Mouse (Mus musculus) gastrocnemius, postnatal 10 days (tissue): ENCODE results near the gene Tfeb. TPM values are rescaled to one million over a fixed set of nuclear protein-coding genes. Genes with fewer than 3 reads are reported as not detected.

ENCODE experiments used
- DNase-seq: peaks from one replicate; pipeline ENCODE4 v3.0.0; 2021; ENCODE audit warnings: mixed read lengths
- total RNA-seq, 2 experiments: library from RNA; stranded (reverse); gene quantifications; 2 replicates each; pipeline ENCODE4 v1.2.3; 2021

Gene Tfeb
- total RNA-seq, 2 experiments from 2014 or later = 67.9 to 70.7 TPM

- DNase-seq = no peak
Measured at GRCm38 (mm10) chr17:47711883-47712282, 24.9 kb upstream of the Tfeb start.

DNA sequence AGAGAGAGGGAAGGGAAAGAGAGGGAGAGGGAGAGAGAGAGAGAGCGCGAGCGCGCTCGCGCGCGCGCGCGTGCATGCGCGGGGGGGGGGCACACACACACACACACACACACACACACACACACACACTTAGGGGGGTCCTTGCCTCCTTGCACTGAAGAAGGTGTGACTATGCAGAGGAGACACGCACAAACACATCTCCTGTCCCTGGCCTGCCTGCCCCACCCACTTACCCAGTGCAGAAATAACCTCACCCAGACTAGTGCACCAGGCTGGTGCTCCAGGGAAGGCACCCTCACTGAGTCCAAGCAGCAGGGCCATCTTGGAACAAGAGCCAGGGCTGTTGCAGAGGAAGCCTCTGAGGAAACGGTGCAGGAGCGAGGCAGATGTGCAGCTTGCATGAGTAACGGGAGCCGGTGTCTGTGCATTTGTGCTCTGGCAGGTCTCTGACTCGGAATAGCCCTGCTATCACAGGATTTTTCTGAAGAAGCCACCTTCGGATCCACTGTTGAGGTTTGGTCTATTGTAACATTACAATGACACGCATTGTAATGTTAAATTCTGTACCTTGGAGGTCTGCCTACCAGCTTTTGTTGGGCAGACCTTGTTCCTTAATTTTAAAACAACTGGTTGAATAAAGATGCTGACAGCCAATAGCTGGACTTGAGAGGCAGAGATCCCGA is 23.8 kb upstream of the Tfeb start:
- no peak for DNase-seq

GRCm38 (mm10) chr17:47715037-47715436 is 21.8 kb upstream of the Tfeb start:
- DNase-seq = no peak

DNA sequence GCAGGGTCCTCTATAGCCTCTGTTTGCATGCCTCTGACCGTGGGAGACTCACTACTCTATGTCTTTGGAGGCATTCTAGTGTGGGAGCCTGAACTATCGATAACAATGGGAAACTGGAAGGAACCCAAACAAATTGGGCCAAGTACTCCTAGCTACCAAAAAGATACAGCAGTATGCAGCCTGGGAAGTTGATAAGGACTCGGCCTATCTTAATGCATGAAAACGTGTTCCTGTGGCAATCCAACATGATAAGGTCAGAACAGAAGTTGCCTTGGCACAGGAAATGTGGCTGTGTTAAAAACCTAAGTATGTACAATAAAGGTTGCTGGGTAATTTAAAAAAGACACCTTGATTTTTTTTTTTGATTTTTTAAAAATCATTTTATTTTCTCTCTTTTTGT is 15.6 kb upstream of the Tfeb start:
- no peak for DNase-seq

- DNase-seq = no peak
Measured at GRCm38 (mm10) chr17:47726566-47726965, 10.3 kb upstream of the Tfeb start, which contains the start of gene Pgc. Gene Pgc (plus strand): TSS chr17:47726842.

DNA sequence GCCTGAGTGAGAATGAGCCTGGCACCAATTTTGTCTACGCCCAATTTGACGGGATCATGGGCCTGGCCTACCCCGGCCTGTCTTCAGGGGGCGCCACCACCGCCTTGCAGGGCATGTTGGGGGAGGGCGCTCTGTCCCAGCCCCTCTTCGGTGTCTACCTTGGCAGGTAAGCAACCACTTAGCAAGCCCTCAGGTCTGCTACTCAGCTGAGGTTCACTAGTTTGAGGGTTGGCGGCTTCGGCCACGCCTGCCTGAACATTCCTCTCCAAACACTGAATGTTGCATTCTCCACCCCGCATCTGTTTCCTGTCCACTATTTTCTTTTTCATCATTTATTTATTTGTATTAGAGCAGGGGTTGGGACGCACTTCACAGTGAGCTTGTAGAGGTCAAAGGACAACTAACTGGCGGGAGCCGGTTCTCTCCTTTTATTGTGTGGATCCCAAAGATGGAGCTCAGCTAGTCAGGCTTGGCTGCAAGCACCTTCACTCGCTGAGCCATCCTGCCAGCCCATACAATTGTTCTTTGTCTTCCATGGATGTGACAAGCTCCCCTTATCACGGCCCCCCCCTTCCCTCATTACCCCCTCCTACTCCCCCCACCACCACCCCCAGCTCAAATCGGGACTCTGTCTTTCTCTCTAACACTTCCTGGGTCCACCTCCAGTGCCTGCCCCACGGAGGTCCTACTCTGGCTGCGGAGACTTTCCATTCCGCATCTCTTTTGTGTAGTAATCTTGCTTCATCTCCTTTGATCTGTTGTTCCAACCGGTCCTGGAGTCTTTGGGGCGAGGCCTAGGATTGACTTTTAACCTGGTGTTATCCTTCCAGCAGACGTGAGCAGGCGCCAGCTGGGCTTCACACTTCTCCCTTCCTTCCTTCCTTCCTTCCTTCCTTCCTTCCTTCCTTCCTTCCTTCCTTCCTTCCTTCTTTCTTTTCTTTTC is 5.9 kb upstream of the Tfeb start:
- DNase-seq = no peak

DNA sequence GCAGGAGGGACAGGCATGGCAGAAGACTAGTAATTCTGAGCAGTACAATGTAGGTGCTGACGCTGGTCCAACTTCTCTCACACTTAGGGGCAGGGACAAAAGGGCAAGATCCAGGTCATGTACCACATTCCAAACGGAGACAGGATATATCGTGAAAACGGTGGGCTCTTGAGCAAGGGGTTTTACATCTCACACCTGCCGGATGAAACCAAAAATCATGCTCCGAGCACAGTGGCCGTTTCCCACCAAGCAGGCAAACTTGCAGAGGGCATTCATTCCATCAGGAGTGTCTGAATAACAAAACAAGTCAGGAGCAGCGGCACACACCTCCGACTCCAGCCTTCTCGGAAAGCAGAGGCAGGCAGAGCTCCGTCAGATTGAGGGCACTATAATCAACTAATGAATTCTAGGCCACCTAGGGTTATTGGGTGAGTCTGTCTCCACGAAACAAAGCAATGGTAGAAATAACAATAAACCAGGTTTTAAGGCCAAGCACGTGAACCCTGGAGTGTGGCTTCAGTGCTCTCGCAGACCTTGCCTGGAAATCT is 1.2 kb upstream of the Tfeb start:
- DNase-seq = no peak

- peak; percentile 89 for DNase-seq
Measured at GRCm38 (mm10) chr17:47737271-47738065, 638 bp downstream of the Tfeb start.

- peak; percentile 68 for DNase-seq
Measured at GRCm38 (mm10) chr17:47738066-47738878, 1.4 kb downstream of the Tfeb start.

- DNase-seq = no peak
Measured at GRCm38 (mm10) chr17:47738879-47739798, 2.3 kb downstream of the Tfeb start.

- no peak for DNase-seq
Measured at GRCm38 (mm10) chr17:47740186-47740585, 3.4 kb downstream of the Tfeb start.

DNA sequence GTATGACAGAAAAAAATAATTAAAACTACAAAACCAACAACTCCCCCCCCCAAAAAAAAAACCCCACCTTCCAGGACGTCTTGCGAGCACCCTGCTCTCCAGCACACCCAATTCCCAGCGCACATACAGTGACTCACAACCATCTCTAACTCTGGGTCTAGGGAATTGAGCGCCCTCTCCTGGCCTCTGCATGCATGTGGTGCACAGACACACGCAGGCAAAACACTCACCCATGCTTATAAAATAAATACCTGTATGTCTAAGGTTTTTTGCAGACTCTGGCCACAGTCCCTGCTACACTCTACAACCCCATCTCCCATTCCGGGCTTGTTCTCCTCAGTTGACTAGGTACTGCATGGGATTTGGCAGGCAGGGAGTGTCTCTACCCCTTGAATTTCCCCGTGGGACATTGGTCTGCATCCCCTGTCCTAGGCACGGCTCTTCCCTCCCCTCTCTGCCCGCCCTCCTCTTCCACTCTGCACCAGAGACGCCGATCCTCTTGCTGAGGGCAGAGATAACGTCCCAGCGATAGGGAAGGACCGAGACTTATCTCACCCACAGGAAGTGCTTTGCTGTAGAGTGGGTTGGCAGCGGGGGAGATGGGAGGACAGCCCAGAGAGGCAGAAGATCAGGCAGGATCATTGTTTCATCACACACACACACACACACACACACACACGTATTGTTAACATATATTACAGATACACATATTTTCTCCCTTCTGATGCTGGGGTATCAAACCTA is 6.3 kb downstream of the Tfeb start:
- DNase-seq = no peak

- DNase-seq = no peak
Measured at GRCm38 (mm10) chr17:47744086-47744485, 7.3 kb downstream of the Tfeb start.

DNA sequence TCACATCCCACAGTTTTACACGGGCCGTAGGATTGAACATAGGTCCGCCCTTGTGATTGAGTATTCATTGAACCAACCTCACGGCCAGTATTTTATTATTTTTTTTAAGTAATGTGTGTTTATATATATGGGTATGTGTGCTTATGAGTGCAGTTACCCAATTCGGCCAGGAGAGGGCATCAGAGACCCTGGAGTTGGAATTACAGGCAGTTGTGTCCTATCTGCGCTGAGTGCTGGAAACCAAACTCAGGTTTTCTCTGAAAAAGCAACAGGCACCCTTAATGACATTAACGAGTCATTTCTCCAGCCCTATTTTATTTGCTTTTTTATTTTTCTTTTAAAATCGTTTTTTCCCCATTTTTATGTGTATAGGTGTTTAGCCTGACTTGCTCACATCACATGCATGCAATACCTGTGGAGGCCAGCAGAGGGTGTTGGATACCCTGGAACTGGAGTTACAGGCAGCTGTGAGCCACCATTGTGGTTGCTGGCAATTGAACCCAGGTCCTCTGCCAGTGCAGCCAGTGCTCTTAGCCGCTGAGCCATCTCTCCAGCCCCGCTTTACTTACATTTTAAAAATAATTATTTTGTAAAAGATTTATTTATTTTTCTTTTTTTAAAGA is 8.0 kb downstream of the Tfeb start:
- no peak for DNase-seq

- peak; percentile 59 for DNase-seq
Measured at GRCm38 (mm10) chr17:47748791-47749553, 12.1 kb downstream of the Tfeb start.

DNA sequence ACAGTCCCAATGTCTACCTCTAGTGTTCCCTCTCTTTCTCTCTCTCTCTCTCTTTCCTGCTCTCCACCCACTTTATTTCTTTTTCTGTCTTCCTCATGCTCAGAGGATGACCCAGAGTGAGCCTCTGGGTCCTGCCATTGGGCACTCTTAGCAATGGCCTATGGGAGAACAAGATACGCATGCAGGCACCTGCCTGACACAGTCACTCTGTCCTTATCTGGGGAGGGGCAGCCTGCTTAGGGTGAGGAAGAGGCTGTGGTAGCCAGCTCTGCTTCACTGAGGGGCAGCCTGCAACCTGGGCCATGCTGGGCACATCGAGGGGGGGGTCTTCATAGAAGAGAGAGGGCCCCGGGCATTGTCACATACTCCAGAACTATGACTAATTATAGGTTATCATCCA is 12.8 kb downstream of the Tfeb start:
- no peak for DNase-seq

- no peak for DNase-seq
Measured at GRCm38 (mm10) chr17:47750101-47750500, 13.3 kb downstream of the Tfeb start.

GRCm38 (mm10) chr17:47751811-47752210 is 15.0 kb downstream of the Tfeb start:
- DNase-seq = no peak
